Mouse (Mus musculus) spleen, postnatal 10 days (tissue): ENCODE measurements around the gene Mlf2.
"Not testable (repeated sequence)": the region's sequence is repeated elsewhere in the genome, so short reads cannot be mapped to it uniquely, and the experiment has no call there.

Experiments
- DNase-seq, 2 experiments: peaks; one replicate each; pipeline ENCODE4 v3.0.0; 2021 to 2022; ENCODE audit warnings: low spot score in 2 of 2

Gene Mlf2

GRCm38 (mm10) chr6:124930754-124931524 is at the start of gene Mlf2:
Gene Mlf2 (plus strand): TSS chr6:124931386.
- peak; percentile 98 to 99 for DNase-seq

GRCm38 (mm10) chr6:124881821-124882220 is 49.4 kb upstream of the Mlf2 start:
- no peak for DNase-seq

- DNase-seq: no peak
Measured at GRCm38 (mm10) chr6:124883351-124883750, 47.8 kb upstream of the Mlf2 start.

GRCm38 (mm10) chr6:124884714-124885500 is 46.3 kb upstream of the Mlf2 start:
- DNase-seq: no peak

GRCm38 (mm10) chr6:124885956-124886381 is 45.2 kb upstream of the Mlf2 start:
- no peak for DNase-seq

- no peak for DNase-seq
Measured at GRCm38 (mm10) chr6:124887986-124888385, 43.2 kb upstream of the Mlf2 start, which contains the start of gene Cd4. Gene Cd4 (minus strand): TSS chr6:124888221.

GRCm38 (mm10) chr6:124888555-124889125 is 42.5 kb upstream of the Mlf2 start:
- DNase-seq: no peak

- no peak for DNase-seq
Measured at GRCm38 (mm10) chr6:124890997-124891396, 40.2 kb upstream of the Mlf2 start.

GRCm38 (mm10) chr6:124894113-124894512 is 37.1 kb upstream of the Mlf2 start:
- not testable (repeated sequence) for DNase-seq

GRCm38 (mm10) chr6:124898359-124898758 is 32.8 kb upstream of the Mlf2 start:
- no peak for DNase-seq

GRCm38 (mm10) chr6:124900056-124900800 is 31.0 kb upstream of the Mlf2 start:
- no peak for DNase-seq

GRCm38 (mm10) chr6:124900801-124901480 is 30.2 kb upstream of the Mlf2 start:
- DNase-seq: peak in 1 of 2 experiments; percentile 32

GRCm38 (mm10) chr6:124901851-124902250 is 29.3 kb upstream of the Mlf2 start:
- DNase-seq: no peak

GRCm38 (mm10) chr6:124903580-124904151 is 27.5 kb upstream of the Mlf2 start:
- DNase-seq: peak; percentile 95

GRCm38 (mm10) chr6:124904161-124904981 is 26.8 kb upstream of the Mlf2 start:
- DNase-seq: peak; percentile 30 to 61

- DNase-seq: no peak
Measured at GRCm38 (mm10) chr6:124904991-124905860, 26.0 kb upstream of the Mlf2 start.

GRCm38 (mm10) chr6:124907767-124908166 is 23.4 kb upstream of the Mlf2 start:
- no peak for DNase-seq

- DNase-seq: no peak
Measured at GRCm38 (mm10) chr6:124910032-124910431, 21.2 kb upstream of the Mlf2 start.
